Mouse (Mus musculus) natural killer cell, adult 2 months (primary cell): ENCODE data around the gene Kif16b.
"Not testable (repeated sequence)": the region's sequence is repeated elsewhere in the genome, so short reads cannot be mapped to it uniquely, and the experiment has no call there.

ENCODE experiments used
- DNase-seq, 2 experiments: peaks; one replicate each; pipeline ENCODE4 v3.0.0; 2022; ENCODE audit warnings: low spot score in 2 of 2

Kif16b gene

DNA sequence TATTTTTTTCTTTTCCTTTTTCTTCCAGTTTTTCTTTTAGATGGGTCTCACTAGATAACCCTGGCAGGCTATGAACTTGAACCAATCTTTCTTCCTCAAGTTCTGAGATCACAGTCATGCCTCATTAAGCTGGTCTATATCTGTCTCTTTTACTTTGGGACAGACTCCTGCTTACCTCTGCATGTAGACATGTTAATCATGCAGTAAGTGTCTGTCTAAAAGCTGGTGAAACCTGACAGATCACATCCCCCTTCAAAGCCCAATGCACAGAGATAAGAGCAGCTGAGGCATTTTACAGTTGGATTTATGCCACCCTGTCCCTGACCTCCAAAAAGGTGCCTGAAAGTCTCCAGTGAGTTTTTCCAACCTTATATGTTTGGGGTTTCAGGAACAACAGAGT is 310.4 kb downstream of the Kif16b start:
- no peak for DNase-seq

DNA sequence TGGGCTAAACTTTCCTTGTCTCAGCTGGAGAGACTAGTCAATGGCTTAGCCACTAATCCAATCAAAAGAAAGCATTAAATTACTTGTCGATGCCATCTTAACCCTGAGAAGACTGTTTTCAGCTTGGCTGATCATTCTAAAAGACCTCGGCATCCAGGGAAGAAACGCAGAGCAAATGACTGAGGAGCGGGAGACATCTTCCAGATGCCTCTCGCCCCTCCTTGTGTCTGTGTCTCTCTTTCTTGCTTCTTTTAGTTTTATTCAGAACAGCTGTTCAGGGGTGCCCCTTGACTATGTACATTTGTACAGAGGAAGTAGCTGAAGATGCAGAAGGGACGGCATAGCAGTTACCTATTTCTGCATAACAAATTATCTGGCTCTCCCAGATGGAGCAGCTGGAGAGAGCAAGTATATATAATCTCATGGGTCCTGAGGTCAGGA is 311.0 kb downstream of the Kif16b start:
- no peak for DNase-seq

DNA sequence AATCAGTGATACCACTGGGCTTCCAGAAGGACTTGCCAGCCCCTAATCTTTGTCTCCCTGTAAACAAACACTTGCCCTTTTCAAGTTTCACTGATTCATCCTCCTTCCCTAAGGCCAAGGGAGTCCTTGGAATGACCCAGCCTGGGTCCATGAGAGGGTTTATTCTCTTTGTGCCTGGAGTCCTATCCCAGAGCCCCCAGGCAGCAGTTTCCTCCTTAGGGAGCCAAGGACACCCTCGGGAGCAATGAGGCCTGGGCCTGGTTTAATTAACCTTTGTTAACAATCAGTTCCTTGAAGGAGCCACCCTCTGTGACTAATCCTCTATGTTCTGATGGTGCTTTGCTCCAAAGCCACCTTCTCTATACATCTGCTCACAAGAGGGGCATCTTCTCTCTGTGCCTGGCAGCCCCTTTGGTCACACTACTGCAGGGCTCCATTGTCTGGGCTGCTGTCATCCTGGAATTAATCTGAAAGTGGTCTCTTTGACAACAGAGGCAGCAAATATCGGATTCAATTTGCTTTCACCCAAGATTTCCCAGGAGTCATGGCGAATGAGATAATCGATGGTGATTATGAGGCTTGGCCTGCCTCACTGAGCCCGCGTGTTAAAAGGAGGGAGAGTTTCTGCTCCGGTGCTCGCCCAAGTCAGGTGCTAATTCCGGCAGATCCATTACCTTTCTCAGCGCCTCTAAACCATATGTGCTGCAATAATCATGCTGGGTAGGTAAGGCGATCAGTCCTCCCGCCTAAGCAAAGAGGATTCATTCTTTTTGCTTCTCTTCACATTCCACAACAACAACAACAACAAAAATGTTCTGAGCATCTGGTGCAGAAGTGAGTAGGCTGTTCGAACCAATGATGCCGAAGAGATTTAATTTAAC is 311.7 kb downstream of the Kif16b start:
- DNase-seq = no peak

DNA sequence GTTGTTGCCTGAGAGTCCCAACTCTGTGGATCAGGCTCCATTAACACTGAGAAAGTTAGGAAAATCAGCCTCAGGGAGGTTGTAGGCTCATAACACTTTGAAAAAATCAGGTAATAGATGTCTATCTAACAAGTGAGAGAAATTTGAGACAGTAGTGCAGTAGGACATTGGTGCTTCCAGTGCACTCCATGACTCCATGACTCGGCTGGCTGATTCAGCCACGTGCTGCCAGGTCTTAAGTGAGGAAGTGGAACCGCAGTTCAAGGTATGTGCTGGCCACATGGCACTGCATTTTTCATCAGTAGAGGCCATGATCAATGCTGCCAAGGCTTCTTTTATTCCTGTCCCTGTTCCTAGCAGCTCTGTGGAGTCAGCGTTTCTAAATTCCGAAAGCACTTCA is 315.5 kb downstream of the Kif16b start:
- DNase-seq = no peak

DNA sequence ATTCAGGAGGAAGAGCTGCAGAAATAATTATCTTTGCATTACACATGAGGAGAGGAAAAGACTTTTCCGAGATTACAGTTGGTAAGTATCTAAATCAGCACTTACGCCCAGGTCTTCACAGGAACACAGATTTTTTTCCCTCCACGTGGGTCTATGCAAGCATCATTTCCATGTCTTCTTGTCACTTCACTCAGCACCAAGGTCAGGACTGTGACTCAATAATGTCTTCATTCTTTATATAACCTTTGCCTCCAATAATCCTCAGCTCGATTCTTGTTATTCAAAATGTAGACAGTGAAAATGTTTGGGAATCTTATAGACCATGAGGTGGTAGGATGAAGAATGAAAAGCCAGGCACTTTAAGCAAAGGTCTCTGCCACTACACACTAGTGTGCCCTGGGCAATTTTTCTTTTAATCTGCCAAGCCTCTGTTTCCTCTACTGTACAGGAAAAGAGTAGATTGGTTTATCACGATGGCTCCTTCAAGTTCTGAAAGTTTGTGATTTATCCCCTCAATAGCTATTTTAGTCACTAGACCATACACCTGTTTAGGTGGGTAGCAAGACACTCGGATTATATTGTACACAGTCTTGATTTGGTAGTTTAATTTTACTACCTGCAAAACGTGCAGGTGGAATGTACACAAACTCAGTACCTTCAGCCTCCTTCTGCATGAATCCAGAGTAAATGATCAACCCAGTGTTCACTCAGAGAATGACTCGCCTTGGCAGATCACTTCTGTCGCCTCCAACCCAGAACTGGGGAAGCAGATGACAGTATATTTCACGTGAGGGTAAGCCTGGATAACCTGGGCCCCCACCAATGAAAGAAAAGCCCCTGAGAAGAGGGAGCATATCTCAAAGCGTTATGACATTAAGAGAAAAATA is 316.2 kb downstream of the Kif16b start:
- no peak for DNase-seq

DNA sequence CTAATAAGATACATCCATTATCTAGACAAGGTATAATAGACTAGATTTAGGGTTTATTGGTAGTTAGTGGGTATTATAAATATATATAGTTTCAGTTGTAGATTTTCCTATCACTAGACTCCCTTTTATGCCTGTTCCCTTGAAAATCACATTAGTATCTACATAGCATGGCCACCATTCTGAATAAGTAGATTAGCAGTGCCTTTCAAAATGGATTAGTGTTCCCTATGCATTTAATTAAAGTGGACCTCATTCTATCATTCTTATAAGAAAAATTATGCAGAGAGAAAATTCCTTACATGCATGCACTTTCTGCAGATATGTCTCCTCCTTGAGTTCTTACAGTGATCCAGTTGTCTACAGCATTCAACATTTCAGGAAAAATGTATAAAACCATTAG is 320.9 kb downstream of the Kif16b start:
- no peak for DNase-seq

DNA sequence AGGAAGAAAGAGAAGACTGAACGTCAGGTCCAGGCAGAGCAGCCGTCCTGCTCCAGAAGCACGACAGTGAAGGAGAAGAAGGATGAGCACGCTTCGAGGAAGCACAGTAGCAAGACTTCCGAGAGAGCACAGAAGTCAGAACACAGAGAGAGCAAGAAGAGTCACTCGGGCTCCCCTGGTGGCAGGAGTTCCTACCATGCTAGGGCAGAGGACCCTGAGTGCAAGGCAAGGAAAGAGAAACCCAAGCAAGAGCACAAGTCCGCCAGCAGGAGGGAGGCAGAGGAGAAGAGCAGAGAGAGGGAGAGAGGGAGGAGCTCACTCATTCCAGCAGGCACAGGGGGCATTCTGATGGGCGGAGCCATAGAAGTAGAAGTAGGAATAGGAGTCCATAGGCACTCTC is 323.9 kb downstream of the Kif16b start:
- not testable (repeated sequence) for DNase-seq

DNA sequence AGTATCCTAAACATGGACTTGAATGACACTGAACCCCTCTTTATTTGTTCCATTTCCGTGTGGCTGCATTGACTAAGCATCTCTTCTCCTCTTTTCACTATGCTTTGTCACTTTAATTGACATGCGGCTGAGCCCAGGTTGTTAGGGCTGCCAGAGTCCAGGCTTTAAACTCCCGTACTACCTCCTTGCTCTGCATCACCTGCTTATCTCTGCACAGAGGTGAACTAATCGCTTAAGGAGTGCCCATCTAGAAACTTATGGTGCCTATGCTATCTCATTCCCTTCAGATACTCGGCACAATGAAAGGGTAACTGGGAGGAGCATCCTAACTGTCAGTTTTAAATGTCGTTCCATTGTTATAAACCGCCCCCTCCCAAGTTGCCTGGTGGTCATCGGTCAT is 331.6 kb downstream of the Kif16b start:
- no peak for DNase-seq
